Mouse (Mus musculus): ENCODE measurements around the gene D930020B18Rik.

DNA sequence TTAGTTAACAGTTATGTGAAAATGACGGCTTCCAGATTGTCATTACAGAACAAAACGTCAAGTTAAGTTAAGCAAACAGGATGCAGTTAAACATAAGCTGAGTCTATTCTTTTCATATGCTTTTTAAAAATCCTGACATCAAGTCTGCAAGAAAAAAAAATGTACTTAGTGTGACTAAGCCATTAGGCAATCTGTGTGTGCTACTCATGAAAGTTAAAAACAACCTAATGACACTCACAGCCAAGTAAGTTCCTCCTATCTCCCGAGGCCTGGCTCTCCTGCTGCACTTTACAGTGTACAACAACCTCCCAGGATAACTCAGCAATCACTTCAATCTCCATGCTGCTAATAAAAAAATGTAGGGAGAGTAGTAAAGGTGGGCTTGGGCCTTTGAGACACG lies 37.8 kb upstream of the D930020B18Rik start:
- TF ChIP-seq POLR2A (IDR thresholded peaks at IDR 0.05; ENCODE audit: borderline replicate concordance, low read depth, low read length) (no peak), CTCF (IDR thresholded peaks at IDR 0.05; ENCODE audit: low read depth, low read length) (no peak)

All from bone marrow macrophage, adult 2 months (primary cell).